Mouse (Mus musculus): ENCODE data around the gene Nepn.

DNA sequence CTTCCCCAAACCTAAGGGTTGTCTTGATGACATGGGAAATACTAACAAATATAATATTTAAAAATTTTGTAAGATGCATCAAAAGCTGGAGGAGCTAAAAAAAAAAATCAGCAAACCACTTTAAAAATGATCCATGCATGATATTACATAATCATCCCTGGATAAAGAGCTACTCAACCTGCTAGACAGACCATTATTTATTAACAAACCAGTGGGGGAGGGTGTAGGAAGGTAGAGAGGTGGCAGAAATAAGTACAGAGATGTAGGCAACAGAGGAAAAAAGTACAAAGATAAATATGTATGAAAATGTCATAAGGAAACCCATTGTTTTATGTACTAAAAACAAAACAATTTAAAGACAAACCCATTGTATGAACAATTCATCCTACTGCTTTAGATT lies 14.1 kb upstream of the Nepn start:
- TF ChIP-seq CTCF (IDR thresholded peaks at IDR 0.05), result no peak
- no peak for TF ChIP-seq EP300 (IDR thresholded peaks at IDR 0.05)
